Mouse (Mus musculus): ENCODE data around the gene Ccnh. TPM values are rescaled to one million over a fixed set of nuclear protein-coding genes. Genes with fewer than 3 reads are reported as not detected.
"Not testable (repeated sequence)": the region's sequence is repeated elsewhere in the genome, so short reads cannot be mapped to it uniquely, and the experiment has no call there.

Ccnh gene
- 67.1 and 71.0 TPM in 2 replicates for polyA plus RNA-seq (2015; fragmentation: Nextera tagmentation; extraction: Ambion mirVana)

DNA sequence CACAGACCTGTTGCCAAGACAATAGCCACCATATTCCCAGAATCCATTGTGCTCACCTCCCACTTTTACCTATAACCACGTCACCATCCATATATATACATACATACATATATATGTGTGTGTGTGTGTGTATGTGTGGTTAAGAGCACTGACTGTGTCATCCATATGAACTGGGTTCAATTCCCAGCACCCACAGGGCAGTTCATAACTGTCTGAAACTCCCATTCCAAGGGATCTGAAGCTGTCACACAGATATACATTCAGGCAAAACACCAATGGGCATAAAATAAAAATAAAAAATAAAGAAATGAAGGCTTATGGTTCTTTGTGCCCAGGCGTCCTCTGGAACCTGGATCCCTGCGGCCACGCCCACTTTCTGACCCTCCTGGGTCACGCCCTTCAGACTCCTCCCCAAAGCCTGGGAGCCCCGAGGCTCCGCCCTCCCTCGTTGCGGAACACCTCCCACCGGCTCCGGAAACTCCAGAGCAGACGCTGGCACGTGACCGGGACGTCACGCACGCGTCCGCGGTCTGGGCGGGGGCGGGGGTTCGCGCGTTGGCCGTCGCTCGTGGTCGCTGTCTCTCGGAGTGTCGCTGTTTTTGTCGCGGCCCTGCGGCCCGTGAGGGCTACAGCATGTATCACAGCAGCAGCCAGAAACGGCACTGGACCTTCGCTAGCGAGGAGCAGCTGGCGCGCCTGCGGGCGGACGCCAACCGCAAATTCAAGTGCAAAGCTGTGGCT, at the start of gene Ccnh:
TSS of gene Ccnh (plus strand) at position 506 of the 741 bp plus-strand sequence.
- peak within 1 kb of the TSS; percentile 70 for H3K4me2 ChIP-seq (replicated peaks)
- H3K27me3 ChIP-seq = no peaks in the 10 kb centered on the region
- no peaks in the 10 kb centered on the region for H3K9me3 ChIP-seq (replicated peaks)
- WGBS = 1% methylated on average over 44 of the region's 44 CpGs
- peak within 1 kb of the TSS; percentile 64 for H3K4me3 ChIP-seq (replicated peaks)
- H3K27ac ChIP-seq (replicated peaks) = peak within 1 kb of the TSS; percentile 69
- peak; percentile 97 for ATAC-seq (ENCODE audit: insufficient number of reproducible peaks, low FRiP score, low TSS enrichment, low read depth)
- peaks cover 18% of the 10 kb centered on the region for H3K36me3 ChIP-seq
- no peaks in the 10 kb centered on the region for H3K4me1 ChIP-seq
- peak within 1 kb of the TSS; percentile 49 for H3K9ac ChIP-seq

DNA sequence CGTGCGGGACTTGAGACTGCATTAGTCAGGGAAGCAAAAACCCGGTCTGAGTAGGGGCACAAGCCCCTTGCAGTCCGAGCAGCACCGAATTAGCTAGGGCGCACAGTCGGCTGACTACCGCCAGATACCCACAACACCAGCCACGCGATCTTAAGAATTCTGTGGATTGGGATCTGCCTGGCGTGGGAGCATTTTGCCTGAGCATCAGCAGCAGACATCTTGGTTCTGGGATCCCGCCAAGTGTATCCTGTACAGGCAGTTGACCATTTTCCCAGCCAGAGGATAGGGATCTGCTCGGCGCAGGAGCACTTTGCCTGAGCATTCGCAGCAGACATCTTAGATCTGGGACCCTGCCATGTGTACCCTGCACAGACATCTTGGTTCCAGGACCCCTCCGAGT, 45.8 kb upstream of the Ccnh start:
- WGBS = 93% methylated on average over 16 of the region's 16 CpGs
- not testable (repeated sequence) for H3K4me2 ChIP-seq (replicated peaks); H3K27me3 ChIP-seq; H3K4me1 ChIP-seq; ATAC-seq (ENCODE audit: insufficient number of reproducible peaks, low FRiP score, low TSS enrichment, low read depth); H3K9me3 ChIP-seq (replicated peaks); H3K9ac ChIP-seq; H3K4me3 ChIP-seq (replicated peaks); H3K36me3 ChIP-seq; H3K27ac ChIP-seq (replicated peaks)

DNA sequence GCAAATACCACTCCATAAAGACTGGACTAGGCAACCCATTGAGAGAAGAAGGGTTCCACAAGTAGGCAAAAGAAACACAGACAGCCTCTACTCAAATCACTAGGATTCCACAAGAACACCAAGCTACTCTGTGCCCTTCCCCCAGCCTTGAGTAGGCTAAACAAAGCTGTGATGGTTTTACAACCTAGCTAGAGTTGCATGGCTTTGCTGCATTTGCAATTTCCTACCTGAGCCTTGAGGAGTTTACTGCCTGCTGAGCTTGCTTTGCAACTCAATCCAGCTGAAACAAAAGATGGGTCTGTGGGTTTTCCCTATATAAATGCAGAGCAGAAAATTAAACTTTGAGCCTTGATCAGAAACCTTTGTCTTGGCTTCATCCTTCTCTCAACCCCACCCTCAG, 42.7 kb upstream of the Ccnh start:
- Histone ChIP-seq H3K36me3 (no peaks in the 10 kb centered on the region), H3K27ac (replicated peaks) (no peak overlapping the region), H3K4me2 (replicated peaks) (no peak overlapping the region), H3K4me1 (no peaks in the 10 kb centered on the region), H3K9me3 (replicated peaks) (no peaks in the 10 kb centered on the region), H3K9ac (no peak overlapping the region), H3K27me3 (no peaks in the 10 kb centered on the region), H3K4me3 (replicated peaks) (no peak overlapping the region)
- ATAC-seq (ENCODE audit: insufficient number of reproducible peaks, low FRiP score, low TSS enrichment, low read depth) = no peak

DNA sequence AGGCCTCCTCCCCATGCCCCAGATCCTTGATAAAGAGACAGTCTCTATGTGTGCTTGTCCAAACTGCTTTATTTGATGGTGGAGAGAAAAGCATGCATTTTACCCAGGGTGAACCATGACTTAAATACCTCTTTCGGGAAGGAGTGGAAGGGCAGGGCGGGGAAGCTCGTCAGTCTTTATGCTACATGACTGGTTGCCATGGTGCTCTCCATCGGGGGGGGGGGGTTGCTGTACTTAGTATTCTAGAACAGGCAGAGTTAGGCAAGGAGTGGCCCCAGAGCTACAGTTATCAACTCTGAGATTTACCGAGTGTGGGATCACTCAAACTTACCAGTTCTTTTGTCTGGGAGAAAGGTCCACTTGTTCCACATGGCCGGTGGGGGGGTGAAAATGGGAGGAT, 34.5 kb upstream of the Ccnh start:
- H3K4me3 ChIP-seq (replicated peaks) = no peak overlapping the region
- no peak overlapping the region for H3K27ac ChIP-seq (replicated peaks)
- H3K9ac ChIP-seq = no peak overlapping the region
- H3K4me2 ChIP-seq (replicated peaks) = no peak overlapping the region
- H3K27me3 ChIP-seq = no peaks in the 10 kb centered on the region
- no peaks in the 10 kb centered on the region for H3K4me1 ChIP-seq
- no peaks in the 10 kb centered on the region for H3K36me3 ChIP-seq
- 83% methylated on average over 6 of the region's 6 CpGs for WGBS
- H3K9me3 ChIP-seq (replicated peaks) = no peaks in the 10 kb centered on the region
- ATAC-seq (ENCODE audit: insufficient number of reproducible peaks, low FRiP score, low TSS enrichment, low read depth) = no peak

DNA sequence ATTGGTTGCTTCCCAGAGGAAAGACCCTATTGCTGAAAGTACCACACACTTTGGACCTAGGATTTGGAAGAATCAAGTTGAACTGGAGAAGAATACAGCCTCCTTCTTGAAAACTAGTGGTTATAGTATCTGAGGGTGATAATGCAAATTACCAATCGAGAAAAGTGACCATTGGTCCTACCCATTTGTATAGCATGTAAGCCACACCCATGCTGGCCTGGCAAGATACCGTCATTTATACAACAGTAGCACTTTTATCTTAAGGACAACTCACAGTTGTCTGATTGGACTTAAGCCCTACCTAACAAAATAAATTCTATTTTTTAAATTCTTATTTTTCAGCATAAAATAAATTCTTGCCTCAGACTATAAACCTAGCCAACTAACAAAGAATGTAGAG, 29.2 kb upstream of the Ccnh start:
- 75% methylated on average over 2 of the region's 2 CpGs for WGBS
- Histone ChIP-seq H3K4me1 (no peaks in the 10 kb centered on the region), H3K4me2 (replicated peaks) (no peak overlapping the region), H3K9ac (no peak overlapping the region), H3K4me3 (replicated peaks) (no peak overlapping the region), H3K9me3 (replicated peaks) (no peaks in the 10 kb centered on the region), H3K27ac (replicated peaks) (no peak overlapping the region), H3K27me3 (no peaks in the 10 kb centered on the region), H3K36me3 (no peaks in the 10 kb centered on the region)
- ATAC-seq (ENCODE audit: insufficient number of reproducible peaks, low FRiP score, low TSS enrichment, low read depth) = no peak

DNA sequence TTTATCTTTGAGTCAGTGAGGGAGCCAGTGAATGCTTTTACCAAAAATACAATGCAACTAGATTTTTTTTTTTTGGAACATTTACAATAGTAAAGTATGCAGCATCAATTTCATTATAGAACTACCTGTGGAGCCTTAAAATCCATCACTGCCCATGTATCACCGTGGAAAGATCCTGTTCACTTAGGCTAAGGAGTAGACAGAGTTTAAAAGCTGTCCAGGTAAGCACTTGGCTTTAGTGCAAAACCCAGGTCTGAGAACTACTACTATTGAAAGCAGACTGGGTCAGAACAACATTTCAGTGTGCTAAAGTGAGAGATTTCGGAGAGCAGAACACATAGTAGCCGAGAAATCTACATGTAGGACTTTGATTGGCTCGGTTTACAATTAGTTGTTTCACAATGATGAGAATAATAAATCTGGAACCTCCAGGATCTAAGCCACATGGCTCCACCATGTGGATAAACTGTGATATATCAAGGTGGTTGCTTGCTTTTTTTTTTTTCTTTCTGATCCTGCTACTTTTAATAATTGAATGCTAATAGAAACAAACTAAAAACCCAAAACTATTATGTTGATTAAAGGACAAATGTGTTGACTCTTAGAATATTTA, 24.6 kb upstream of the Ccnh start:
- no peak overlapping the region for H3K9ac ChIP-seq
- no peak overlapping the region for H3K4me2 ChIP-seq (replicated peaks)
- H3K4me3 ChIP-seq (replicated peaks) = no peak overlapping the region
- no peaks in the 10 kb centered on the region for H3K36me3 ChIP-seq
- WGBS = 38% methylated on average over 4 of the region's 4 CpGs
- H3K4me1 ChIP-seq = no peaks in the 10 kb centered on the region
- H3K27me3 ChIP-seq = no peaks in the 10 kb centered on the region
- no peak overlapping the region for H3K27ac ChIP-seq (replicated peaks)
- no peaks in the 10 kb centered on the region for H3K9me3 ChIP-seq (replicated peaks)
- ATAC-seq (ENCODE audit: insufficient number of reproducible peaks, low FRiP score, low TSS enrichment, low read depth) = no peak

DNA sequence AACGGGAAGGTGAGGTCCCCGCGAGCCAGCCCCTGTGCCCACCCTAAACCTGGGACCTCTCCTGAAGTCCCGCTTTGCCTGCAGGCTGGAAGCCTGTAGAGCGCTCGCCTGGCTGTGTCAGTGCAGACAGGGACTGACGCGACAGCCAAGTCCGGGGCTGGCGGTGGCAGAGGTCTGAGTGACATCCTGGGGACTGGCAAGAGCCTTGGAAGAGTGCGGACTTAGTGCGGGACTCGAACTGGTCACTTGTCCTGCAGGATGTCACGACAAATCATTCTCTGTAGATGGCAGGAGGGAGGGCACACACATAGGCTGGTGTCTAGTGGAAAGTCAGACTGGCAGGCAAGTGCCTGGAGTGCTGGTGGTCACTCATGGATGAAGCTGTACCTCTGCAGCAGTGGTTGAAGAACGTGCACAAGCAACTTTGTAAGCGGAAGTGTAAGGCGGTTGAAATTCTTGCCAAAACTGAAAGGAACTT, 475 bp downstream of the Ccnh start:
- Histone ChIP-seq H3K4me1 (no peaks in the 10 kb centered on the region), H3K27me3 (no peaks in the 10 kb centered on the region), H3K9ac (peak overlapping the region; percentile 49), H3K4me2 (replicated peaks) (peak overlapping the region; percentile 70), H3K27ac (replicated peaks) (peak overlapping the region; percentile 69), H3K36me3 (peaks cover 18% of the 10 kb centered on the region), H3K4me3 (replicated peaks) (peak overlapping the region; percentile 64), H3K9me3 (replicated peaks) (no peaks in the 10 kb centered on the region)
- WGBS = under 1% methylated on average over 17 of the region's 17 CpGs
- ATAC-seq (ENCODE audit: insufficient number of reproducible peaks, low FRiP score, low TSS enrichment, low read depth) = peak; percentile 78

DNA sequence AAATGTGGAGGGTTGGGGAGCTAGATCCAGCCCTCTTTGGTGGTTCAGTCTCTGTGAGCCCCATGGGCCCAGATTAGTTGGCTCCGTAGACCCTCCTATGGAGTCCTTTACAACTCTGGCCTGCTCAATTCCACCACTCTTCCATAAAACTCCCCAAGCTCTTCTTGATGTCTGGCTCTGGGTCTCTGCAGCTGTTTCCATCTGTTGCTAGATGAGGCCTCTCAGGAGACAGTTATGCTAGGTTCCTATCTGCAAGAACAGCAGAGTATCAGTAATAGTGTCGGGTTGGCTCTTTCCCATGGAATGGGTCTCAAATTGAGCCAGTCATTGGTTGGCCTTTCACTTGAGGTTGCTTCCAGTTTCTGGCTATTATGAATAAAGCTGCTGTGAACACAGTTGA, 2.0 kb downstream of the Ccnh start:
- ATAC-seq (ENCODE audit: insufficient number of reproducible peaks, low FRiP score, low TSS enrichment, low read depth) = no peak
- Histone ChIP-seq H3K4me3 (replicated peaks) (no peak overlapping the region), H3K27ac (replicated peaks) (no peak overlapping the region), H3K36me3 (peaks cover 18% of the 10 kb centered on the region), H3K4me2 (replicated peaks) (no peak overlapping the region), H3K9ac (no peak overlapping the region), H3K4me1 (no peaks in the 10 kb centered on the region), H3K9me3 (replicated peaks) (no peaks in the 10 kb centered on the region), H3K27me3 (no peaks in the 10 kb centered on the region)
- 91% methylated on average over 2 of the region's 2 CpGs for WGBS

DNA sequence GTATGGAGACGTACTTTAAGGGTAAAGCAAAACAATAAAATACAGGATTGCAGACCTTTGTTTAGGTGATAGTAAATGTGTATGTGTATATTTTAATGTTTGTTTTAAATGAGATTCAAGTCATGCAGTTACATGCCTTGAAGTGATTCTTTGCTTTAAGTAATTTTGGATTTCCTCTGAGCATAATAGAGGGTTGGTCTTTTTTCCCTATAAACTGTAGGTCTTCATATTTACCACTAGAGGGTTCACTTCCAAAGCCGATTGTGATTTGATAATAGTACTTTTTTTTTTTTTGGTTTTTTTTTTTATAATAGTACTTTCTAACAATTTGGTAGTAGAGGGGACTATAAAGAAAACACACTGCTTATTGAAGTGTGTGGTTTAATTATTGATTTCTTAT, 18.3 kb downstream of the Ccnh start:
- H3K4me3 ChIP-seq (replicated peaks) = no peak overlapping the region
- ATAC-seq (ENCODE audit: insufficient number of reproducible peaks, low FRiP score, low TSS enrichment, low read depth) = no peak
- H3K9me3 ChIP-seq (replicated peaks) = no peaks in the 10 kb centered on the region
- no peaks in the 10 kb centered on the region for H3K27me3 ChIP-seq
- no peak overlapping the region for H3K4me2 ChIP-seq (replicated peaks)
- H3K36me3 ChIP-seq = peaks cover 28% of the 10 kb centered on the region
- H3K27ac ChIP-seq (replicated peaks) = no peak overlapping the region
- H3K4me1 ChIP-seq = no peaks in the 10 kb centered on the region
- 64% methylated on average over 2 of the region's 2 CpGs for WGBS
- no peak overlapping the region for H3K9ac ChIP-seq

DNA sequence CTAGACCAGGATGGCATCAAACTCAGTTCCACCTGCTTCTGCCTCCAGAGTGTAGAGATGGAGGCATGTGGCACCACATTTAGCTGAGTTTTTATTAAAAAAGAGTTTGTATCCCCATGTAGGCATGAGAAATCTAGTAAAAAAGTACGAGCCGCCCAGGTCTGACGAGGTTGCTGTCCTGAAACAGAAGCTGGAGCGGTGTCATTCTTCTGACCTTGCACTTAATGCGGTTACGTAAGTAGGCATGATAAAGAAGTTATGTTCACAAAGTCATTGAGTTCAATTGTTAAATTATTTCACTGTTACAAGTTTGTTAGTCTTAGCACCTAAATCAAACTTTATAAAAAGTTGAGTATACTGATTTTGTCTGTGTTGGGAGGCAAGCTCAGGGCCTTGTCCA, 19.4 kb downstream of the Ccnh start:
- no peaks in the 10 kb centered on the region for H3K4me1 ChIP-seq
- no peak for ATAC-seq (ENCODE audit: insufficient number of reproducible peaks, low FRiP score, low TSS enrichment, low read depth)
- H3K9me3 ChIP-seq (replicated peaks) = no peaks in the 10 kb centered on the region
- no peak overlapping the region for H3K9ac ChIP-seq
- H3K36me3 ChIP-seq = peaks cover 24% of the 10 kb centered on the region
- H3K27me3 ChIP-seq = no peaks in the 10 kb centered on the region
- no peak overlapping the region for H3K27ac ChIP-seq (replicated peaks)
- no peak overlapping the region for H3K4me2 ChIP-seq (replicated peaks)
- WGBS = 96% methylated on average over 6 of the region's 6 CpGs
- no peak overlapping the region for H3K4me3 ChIP-seq (replicated peaks)

DNA sequence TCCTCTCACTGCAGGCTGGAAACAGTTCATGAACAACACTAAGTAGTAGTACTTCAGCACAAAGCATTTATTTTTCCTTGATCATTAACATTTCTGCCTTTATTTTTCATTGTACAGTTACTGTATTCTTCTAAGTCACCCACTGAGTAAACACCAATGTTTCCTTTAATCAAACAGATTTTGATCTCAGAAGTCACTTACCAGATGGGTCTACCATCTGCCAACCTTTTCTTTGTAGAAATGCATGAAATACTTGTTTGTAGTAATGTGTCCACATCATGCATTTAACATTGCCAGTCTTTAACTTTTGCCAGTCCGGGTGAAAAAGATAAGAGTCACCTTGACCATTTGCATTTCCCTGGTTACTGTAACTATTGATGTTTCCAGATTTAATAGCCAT, 21.1 kb downstream of the Ccnh start:
- no peak overlapping the region for H3K4me3 ChIP-seq (replicated peaks)
- ATAC-seq (ENCODE audit: insufficient number of reproducible peaks, low FRiP score, low TSS enrichment, low read depth) = no peak

DNA sequence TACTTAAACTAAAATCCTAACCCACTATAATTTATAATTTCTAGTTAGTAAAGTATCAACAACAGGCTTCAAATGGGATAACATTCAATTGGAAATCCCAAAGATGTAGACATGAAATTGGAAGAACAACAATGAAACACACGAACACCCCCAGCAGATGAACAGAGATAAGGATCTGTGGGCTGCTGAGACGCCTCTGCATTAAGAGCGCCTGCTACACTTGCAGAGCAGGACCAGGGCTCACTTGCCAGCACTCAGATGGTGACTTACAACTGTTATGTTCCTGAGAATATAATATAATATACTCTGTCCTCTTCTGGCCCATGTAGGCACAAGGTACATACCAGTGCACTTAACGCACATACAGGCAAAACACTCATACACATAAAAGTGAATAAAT, 29.4 kb downstream of the Ccnh start:
- no peaks in the 10 kb centered on the region for H3K27me3 ChIP-seq
- H3K4me3 ChIP-seq (replicated peaks) = no peak overlapping the region
- H3K4me2 ChIP-seq (replicated peaks) = no peak overlapping the region
- peaks cover 21% of the 10 kb centered on the region; the same call in 1 of the 2 replicates for H3K36me3 ChIP-seq
- no peak for ATAC-seq (ENCODE audit: insufficient number of reproducible peaks, low FRiP score, low TSS enrichment, low read depth)
- H3K9me3 ChIP-seq (replicated peaks) = no peaks in the 10 kb centered on the region
- H3K4me1 ChIP-seq = no peaks in the 10 kb centered on the region
- no peak overlapping the region for H3K9ac ChIP-seq
- H3K27ac ChIP-seq (replicated peaks) = no peak overlapping the region
- 73% methylated on average over 4 of the region's 4 CpGs for WGBS

More for the DNA sequence above, 21.1 kb downstream of the Ccnh start:
- H3K4me2 ChIP-seq (replicated peaks) = no peak overlapping the region
- no peaks in the 10 kb centered on the region for H3K27me3 ChIP-seq
- no peaks in the 10 kb centered on the region for H3K9me3 ChIP-seq (replicated peaks)
- H3K4me1 ChIP-seq = no peaks in the 10 kb centered on the region
- 0 out of 2 replicates have a peak, but pooled peaks cover 14% of the 10 kb centered on the region for H3K36me3 ChIP-seq
- H3K9ac ChIP-seq = no peak overlapping the region
- WGBS = 85% methylated on average over 1 of the region's 1 CpGs
- no peak overlapping the region for H3K27ac ChIP-seq (replicated peaks)
